Mouse (Mus musculus): ENCODE results near the gene Socs4. TPM values are rescaled to one million over a fixed set of nuclear protein-coding genes. Genes with fewer than 3 reads are reported as not detected.

Socs4 gene
- total RNA-seq, 1 experiment from 2014 or later, result 20.6 TPM

- DNase-seq, result no peak
These were observed 65.1 kb downstream of the Socs4 start for GRCm38 (mm10) chr14:47341811-47342291.

Other genes with a start within 250 kb of the Socs4 start
- gene Gch1, start 87.5 kb upstream of the Socs4 start, total RNA-seq (2021), result 66.2 and 71.6 TPM in 2 replicates
- gene Wdhd1, start 74 bp upstream of the Socs4 start, total RNA-seq (2021), result 4.8 and 7.5 TPM in 2 replicates
- 60.6 and 77.5 TPM in 2 replicates for gene Mapk1ip1l, start 21.3 kb downstream of the Socs4 start, total RNA-seq (2021)
- 5.2 and 10.2 TPM in 2 replicates for gene Lgals3, start 90.8 kb downstream of the Socs4 start, total RNA-seq (2021)
- gene Dlgap5, start 141.5 kb downstream of the Socs4 start, total RNA-seq (2021), result 5.6 and 6.0 TPM in 2 replicates
- 19.6 and 25.3 TPM in 2 replicates for gene Fbxo34, start 173.5 kb downstream of the Socs4 start, total RNA-seq (2021)

Data from adrenal gland, postnatal 25 days (tissue).